Mouse (Mus musculus): Measurements from ENCODE around the gene Lingo2. TPM values are rescaled to one million over a fixed set of nuclear protein-coding genes. Genes with fewer than 3 reads are reported as not detected.

The Lingo2 gene
- polyA plus RNA-seq, 1 experiment from 2014 or later = 38.5 TPM

GRCm38 (mm10) chr4:35897769-35898564 lies 1053.6 kb downstream of the Lingo2 start:
- DNase-seq (peak; percentile 37), ATAC-seq (ENCODE audit: low FRiP score, low TSS enrichment) (peak; percentile 57; the same call in 1 of the 2 replicates)
- Histone ChIP-seq H3K4me2 (ENCODE audit: low read length) (no peak overlapping the region), H3K9ac (replicated peaks; ENCODE audit: low read length) (no peak overlapping the region), H3K4me1 (ENCODE audit: control insufficient read depth, insufficient read depth, low read length) (no peaks in the 10 kb centered on the region), H3K27me3 (ENCODE audit: control insufficient read depth, insufficient read depth, low read length) (no peaks in the 10 kb centered on the region), H3K4me3 (replicated peaks; ENCODE audit: low read depth, low read length) (no peak overlapping the region), H3K27ac (replicated peaks; ENCODE audit: low read depth, low read length) (no peak overlapping the region), H3K36me3 (ENCODE audit: control insufficient read depth, insufficient read depth, low read length) (no peaks in the 10 kb centered on the region), H3K9me3 (ENCODE audit: control insufficient read depth, low read length) (no peaks in the 10 kb centered on the region)
- 42% methylated on average over 1 of the region's 1 CpGs for WGBS

- H3K9ac ChIP-seq (replicated peaks; ENCODE audit: low read length) = no peak overlapping the region
- DNase-seq (peak; percentile 88), ATAC-seq (ENCODE audit: low FRiP score, low TSS enrichment) (peak; percentile 87)
- no peak overlapping the region for H3K4me3 ChIP-seq (replicated peaks; ENCODE audit: low read depth, low read length)
- H3K27ac ChIP-seq (replicated peaks; ENCODE audit: low read depth, low read length) = no peak overlapping the region; the same call in 1 of the 2 replicates
- no peaks in the 10 kb centered on the region for H3K36me3 ChIP-seq (ENCODE audit: control insufficient read depth, insufficient read depth, low read length)
- H3K4me1 ChIP-seq (ENCODE audit: control insufficient read depth, insufficient read depth, low read length) = peaks cover 14% of the 10 kb centered on the region
- 10% methylated on average over 5 of the region's 5 CpGs for WGBS
- H3K4me2 ChIP-seq (ENCODE audit: low read length) = no peak overlapping the region
- H3K9me3 ChIP-seq (ENCODE audit: control insufficient read depth, low read length) = no peaks in the 10 kb centered on the region
- no peaks in the 10 kb centered on the region for H3K27me3 ChIP-seq (ENCODE audit: control insufficient read depth, insufficient read depth, low read length)
Observed at GRCm38 (mm10) chr4:35885591-35886542, 1065.7 kb downstream of the Lingo2 start.

GRCm38 (mm10) chr4:35884946-35885460 lies 1066.5 kb downstream of the Lingo2 start:
- Histone ChIP-seq H3K4me1 (ENCODE audit: control insufficient read depth, insufficient read depth, low read length) (peaks cover 14% of the 10 kb centered on the region), H3K4me2 (ENCODE audit: low read length) (no peak overlapping the region), H3K36me3 (ENCODE audit: control insufficient read depth, insufficient read depth, low read length) (no peaks in the 10 kb centered on the region), H3K27ac (replicated peaks; ENCODE audit: low read depth, low read length) (no peak overlapping the region), H3K4me3 (replicated peaks; ENCODE audit: low read depth, low read length) (no peak overlapping the region), H3K9ac (replicated peaks; ENCODE audit: low read length) (no peak overlapping the region), H3K9me3 (ENCODE audit: control insufficient read depth, low read length) (no peaks in the 10 kb centered on the region), H3K27me3 (ENCODE audit: control insufficient read depth, insufficient read depth, low read length) (no peaks in the 10 kb centered on the region)
- no peak for ATAC-seq (ENCODE audit: low FRiP score, low TSS enrichment)
- DNase-seq = peak; percentile 40
- 61% methylated on average over 3 of the region's 3 CpGs for WGBS

- H3K9me3 ChIP-seq (ENCODE audit: control insufficient read depth, low read length) = no peaks in the 10 kb centered on the region
- DNase-seq = no peak
- no peak overlapping the region for H3K9ac ChIP-seq (replicated peaks; ENCODE audit: low read length)
- ATAC-seq (ENCODE audit: low FRiP score, low TSS enrichment) = no peak
- H3K4me1 ChIP-seq (ENCODE audit: control insufficient read depth, insufficient read depth, low read length) = 0 out of 2 replicates have a peak, but pooled peaks cover 5% of the 10 kb centered on the region
- H3K4me2 ChIP-seq (ENCODE audit: low read length) = no peak overlapping the region
- H3K27me3 ChIP-seq (ENCODE audit: control insufficient read depth, insufficient read depth, low read length) = no peaks in the 10 kb centered on the region
- H3K4me3 ChIP-seq (replicated peaks; ENCODE audit: low read depth, low read length) = no peak overlapping the region
- H3K27ac ChIP-seq (replicated peaks; ENCODE audit: low read depth, low read length) = no peak overlapping the region
- whole genome bisulfite sequencing = 70% methylated on average over 1 of the region's 1 CpGs
- no peaks in the 10 kb centered on the region for H3K36me3 ChIP-seq (ENCODE audit: control insufficient read depth, insufficient read depth, low read length)
Observed at GRCm38 (mm10) chr4:35846518-35846917, 1105.0 kb downstream of the Lingo2 start.

GRCm38 (mm10) chr4:35845140-35845539 lies 1106.4 kb downstream of the Lingo2 start:
- peak overlapping the region; percentile 68 for H3K27ac ChIP-seq (replicated peaks; ENCODE audit: low read depth, low read length)
- no peak overlapping the region for H3K4me3 ChIP-seq (replicated peaks; ENCODE audit: low read depth, low read length)
- DNase-seq (peak; percentile 59), ATAC-seq (ENCODE audit: low FRiP score, low TSS enrichment) (peak; percentile 63)
- H3K9ac ChIP-seq (replicated peaks; ENCODE audit: low read length) = no peak overlapping the region
- peak overlapping the region; percentile 28 for H3K4me2 ChIP-seq (ENCODE audit: low read length)
- H3K36me3 ChIP-seq (ENCODE audit: control insufficient read depth, insufficient read depth, low read length) = no peaks in the 10 kb centered on the region
- WGBS = 38% methylated on average over 7 of the region's 7 CpGs
- no peaks in the 10 kb centered on the region for H3K27me3 ChIP-seq (ENCODE audit: control insufficient read depth, insufficient read depth, low read length)
- H3K9me3 ChIP-seq (ENCODE audit: control insufficient read depth, low read length) = no peaks in the 10 kb centered on the region
- 0 out of 2 replicates have a peak, but pooled peaks cover 5% of the 10 kb centered on the region for H3K4me1 ChIP-seq (ENCODE audit: control insufficient read depth, insufficient read depth, low read length)

GRCm38 (mm10) chr4:35844518-35844917 lies 1107.0 kb downstream of the Lingo2 start:
- 0 out of 2 replicates have a peak, but pooled peaks cover 5% of the 10 kb centered on the region for H3K4me1 ChIP-seq (ENCODE audit: control insufficient read depth, insufficient read depth, low read length)
- H3K9me3 ChIP-seq (ENCODE audit: control insufficient read depth, low read length) = no peaks in the 10 kb centered on the region
- no peaks in the 10 kb centered on the region for H3K36me3 ChIP-seq (ENCODE audit: control insufficient read depth, insufficient read depth, low read length)
- H3K27me3 ChIP-seq (ENCODE audit: control insufficient read depth, insufficient read depth, low read length) = no peaks in the 10 kb centered on the region
- 0 out of 2 replicates have a peak overlapping the region, but pooled peaks have one; percentile 68 for H3K27ac ChIP-seq (replicated peaks; ENCODE audit: low read depth, low read length)
- peak overlapping the region; percentile 28 for H3K4me2 ChIP-seq (ENCODE audit: low read length)
- ATAC-seq (ENCODE audit: low FRiP score, low TSS enrichment) (no peak), DNase-seq (no peak)
- 35% methylated on average over 6 of the region's 6 CpGs for WGBS
- H3K9ac ChIP-seq (replicated peaks; ENCODE audit: low read length) = no peak overlapping the region
- H3K4me3 ChIP-seq (replicated peaks; ENCODE audit: low read depth, low read length) = no peak overlapping the region

- no peaks in the 10 kb centered on the region for H3K27me3 ChIP-seq (ENCODE audit: control insufficient read depth, insufficient read depth, low read length)
- no peaks in the 10 kb centered on the region for H3K36me3 ChIP-seq (ENCODE audit: control insufficient read depth, insufficient read depth, low read length)
- no peaks in the 10 kb centered on the region for H3K9me3 ChIP-seq (ENCODE audit: control insufficient read depth, low read length)
- H3K9ac ChIP-seq (replicated peaks; ENCODE audit: low read length) = no peak overlapping the region
- no peaks in the 10 kb centered on the region for H3K4me1 ChIP-seq (ENCODE audit: control insufficient read depth, insufficient read depth, low read length)
- H3K4me3 ChIP-seq (replicated peaks; ENCODE audit: low read depth, low read length) = no peak overlapping the region
- ATAC-seq (ENCODE audit: low FRiP score, low TSS enrichment) (no peak), DNase-seq (no peak)
- 85% methylated on average over 7 of the region's 7 CpGs for WGBS
- no peak overlapping the region for H3K4me2 ChIP-seq (ENCODE audit: low read length)
- H3K27ac ChIP-seq (replicated peaks; ENCODE audit: low read depth, low read length) = no peak overlapping the region
Observed at GRCm38 (mm10) chr4:35823322-35823870, 1128.2 kb downstream of the Lingo2 start.

- Histone ChIP-seq H3K9ac (replicated peaks; ENCODE audit: low read length) (no peak overlapping the region), H3K27ac (replicated peaks; ENCODE audit: low read depth, low read length) (no peak overlapping the region), H3K4me3 (replicated peaks; ENCODE audit: low read depth, low read length) (no peak overlapping the region), H3K27me3 (ENCODE audit: control insufficient read depth, insufficient read depth, low read length) (no peaks in the 10 kb centered on the region), H3K4me2 (ENCODE audit: low read length) (no peak overlapping the region), H3K9me3 (ENCODE audit: control insufficient read depth, low read length) (no peaks in the 10 kb centered on the region), H3K36me3 (ENCODE audit: control insufficient read depth, insufficient read depth, low read length) (no peaks in the 10 kb centered on the region), H3K4me1 (ENCODE audit: control insufficient read depth, insufficient read depth, low read length) (no peaks in the 10 kb centered on the region)
- ATAC-seq (ENCODE audit: low FRiP score, low TSS enrichment) = no peak
- DNase-seq = no peak
- 100% methylated on average over 1 of the region's 1 CpGs for WGBS
Observed at GRCm38 (mm10) chr4:35820701-35821100, 1130.8 kb downstream of the Lingo2 start.

Data from midbrain, embryonic 14.5 days (tissue).